Mouse (Mus musculus) embryonic facial prominence, embryonic 15.5 days (tissue): Measurements from ENCODE around the gene Ogfr. TPM values are rescaled to one million over a fixed set of nuclear protein-coding genes. Genes with fewer than 3 reads are reported as not detected.

Source experiments
- ATAC-seq: fragments of 200-750 bp; cut with Nextera tagmentation; 2 replicates; pipeline ENCODE4 v1.8.0; 2017; ENCODE audit warnings: low read depth, moderate TSS enrichment; ENCODE audit not compliant: insufficient number of reproducible peaks, low FRiP score, low TSS enrichment
- H3K27ac ChIP-seq: fragments of 300-500 bp; sonication (generic); replicated peaks from 2 replicates; pipeline ENCODE4 v1.5.1; 2015; ENCODE audit warnings: mild to moderate bottlenecking, inconsistent platforms
- H3K27me3 ChIP-seq: fragments of 300-500 bp; sonication (generic); 2 replicates; pipeline ENCODE4 v1.6.1; 2015; ENCODE audit warnings: inconsistent platforms
- H3K36me3 ChIP-seq: fragments of 300-500 bp; sonication (generic); 2 replicates; pipeline ENCODE4 v1.6.1; 2015; ENCODE audit warnings: mild to moderate bottlenecking, inconsistent platforms
- H3K4me1 ChIP-seq: fragments of 300-500 bp; sonication (generic); 2 replicates; pipeline ENCODE4 v1.6.1; 2015; ENCODE audit warnings: inconsistent platforms
- H3K4me2 ChIP-seq: fragments of 300-500 bp; sonication (generic); replicated peaks from 2 replicates; pipeline ENCODE4 v1.6.1; 2015; ENCODE audit warnings: mild to moderate bottlenecking, inconsistent platforms
- H3K4me3 ChIP-seq: fragments of 300-500 bp; sonication (generic); replicated peaks from 2 replicates; pipeline ENCODE4 v1.5.1; 2015; ENCODE audit warnings: mild to moderate bottlenecking, inconsistent platforms
- H3K9ac ChIP-seq: fragments of 300-500 bp; sonication (generic); 2 replicates; pipeline ENCODE4 v1.6.1; 2015; ENCODE audit warnings: inconsistent platforms
- H3K9me3 ChIP-seq: fragments of 300-500 bp; sonication (generic); replicated peaks from 2 replicates; pipeline ENCODE4 v1.6.1; 2016; ENCODE audit warnings: inconsistent platforms
- whole genome bisulfite sequencing: fragments of 180-500 bp; shearing (Covaris S2); methylation state at CpG from one replicate; pipeline ENCODE4 v1.1.7; 2015; 5-methylcytosine and 5-hydroxymethylcytosine counted together
- polyA plus RNA-seq: library from polyadenylated mRNA; unstranded; fragments of >200 nt; fragmentation: Nextera tagmentation; extraction: Ambion mirVana; gene quantifications from 2 replicates; pipeline ENCODE4 v1.2.1, GENCODE M21; 2015

The Ogfr gene
- polyA plus RNA-seq, 1 experiment from 2014 or later: 62.1 TPM

GRCm38 (mm10) chr2:180566240-180566913 is 22.7 kb upstream of the Ogfr start:
- 37% methylated on average over 13 of the region's 13 CpGs for WGBS

GRCm38 (mm10) chr2:180569028-180569643 is 19.9 kb upstream of the Ogfr start:
- Histone ChIP-seq H3K9me3 (no peaks in the 10 kb centered on the region), H3K9ac (no peak overlapping the region), H3K4me2 (no peak overlapping the region), H3K4me3 (no peak overlapping the region), H3K36me3 (no peaks in the 10 kb centered on the region), H3K27me3 (no peaks in the 10 kb centered on the region; the same call in 1 of the 2 replicates), H3K4me1 (peaks cover 9% of the 10 kb centered on the region), H3K27ac (no peak overlapping the region)
- ATAC-seq: peak; percentile 69
- WGBS: 25% methylated on average over 3 of the region's 3 CpGs

More at GRCm38 (mm10) chr2:180566240-180566913, 22.7 kb upstream of the Ogfr start:
- Histone ChIP-seq H3K27me3 (no peaks in the 10 kb centered on the region; the same call in 1 of the 2 replicates), H3K27ac (no peak overlapping the region), H3K9me3 (no peaks in the 10 kb centered on the region), H3K36me3 (no peaks in the 10 kb centered on the region), H3K4me3 (no peak overlapping the region), H3K9ac (no peak overlapping the region), H3K4me1 (peaks cover 9% of the 10 kb centered on the region), H3K4me2 (no peak overlapping the region)
- ATAC-seq: no peak

GRCm38 (mm10) chr2:180576482-180576881 is 12.6 kb upstream of the Ogfr start:
- Histone ChIP-seq H3K9me3 (no peaks in the 10 kb centered on the region), H3K27me3 (peaks cover 6% of the 10 kb centered on the region; the same call in 1 of the 2 replicates), H3K36me3 (no peaks in the 10 kb centered on the region), H3K4me1 (no peaks in the 10 kb centered on the region), H3K27ac (no peak overlapping the region), H3K4me2 (no peak overlapping the region), H3K4me3 (no peak overlapping the region), H3K9ac (no peak overlapping the region)
- no peak for ATAC-seq
- 55% methylated on average over 4 of the region's 4 CpGs for WGBS

- whole genome bisulfite sequencing: 3% methylated on average over 3 of the region's 3 CpGs
These were observed 10.4 kb upstream of the Ogfr start for GRCm38 (mm10) chr2:180578686-180579085.

GRCm38 (mm10) chr2:180581002-180581401 is 8.0 kb upstream of the Ogfr start, which contains the start of gene Mrgbp:
TSS of gene Mrgbp (plus strand) at chr2:180581304.
- Histone ChIP-seq H3K4me3 (no peak within 1 kb of the TSS), H3K9ac (no peak within 1 kb of the TSS), H3K27me3 (peaks cover 6% of the 10 kb centered on the region; the same call in 1 of the 2 replicates), H3K36me3 (peaks cover 15% of the 10 kb centered on the region), H3K9me3 (no peaks in the 10 kb centered on the region), H3K4me2 (no peak within 1 kb of the TSS), H3K27ac (peak within 1 kb of the TSS; percentile 72), H3K4me1 (peaks cover 22% of the 10 kb centered on the region)
- no peak for ATAC-seq
- 62% methylated on average over 3 of the region's 3 CpGs for WGBS

More at GRCm38 (mm10) chr2:180578686-180579085, 10.4 kb upstream of the Ogfr start:
- no peak overlapping the region for H3K4me2 ChIP-seq
- no peak overlapping the region for H3K9ac ChIP-seq
- peaks cover 12% of the 10 kb centered on the region for H3K4me1 ChIP-seq
- H3K4me3 ChIP-seq: no peak overlapping the region
- ATAC-seq: no peak
- H3K27ac ChIP-seq: no peak overlapping the region
- H3K9me3 ChIP-seq: no peaks in the 10 kb centered on the region
- no peaks in the 10 kb centered on the region for H3K36me3 ChIP-seq
- H3K27me3 ChIP-seq: peaks cover 6% of the 10 kb centered on the region; the same call in 1 of the 2 replicates

- H3K4me3 ChIP-seq: peak overlapping the region; percentile 92
- H3K27ac ChIP-seq: peak overlapping the region; percentile 82
- H3K36me3 ChIP-seq: peaks cover 18% of the 10 kb centered on the region
- peak overlapping the region; percentile 84 for H3K4me2 ChIP-seq
- peak overlapping the region; percentile 98 for H3K9ac ChIP-seq
- H3K27me3 ChIP-seq: peaks cover 6% of the 10 kb centered on the region; the same call in 1 of the 2 replicates
- WGBS: under 1% methylated on average over 56 of the region's 57 CpGs
- peak; percentile 84 for ATAC-seq
- H3K9me3 ChIP-seq: no peaks in the 10 kb centered on the region
- H3K4me1 ChIP-seq: peaks cover 22% of the 10 kb centered on the region
These were observed 6.4 kb upstream of the Ogfr start for GRCm38 (mm10) chr2:180582481-180583153.

- peak; percentile 1; the same call in 1 of the 2 replicates for ATAC-seq
- 20% methylated on average over 7 of the region's 7 CpGs for WGBS
These were observed 5.9 kb upstream of the Ogfr start for GRCm38 (mm10) chr2:180583154-180583507.

GRCm38 (mm10) chr2:180588736-180589122 is 316 bp upstream of the Ogfr start:
- peaks cover 22% of the 10 kb centered on the region for H3K4me1 ChIP-seq
- WGBS: 48% methylated on average over 6 of the region's 6 CpGs
- H3K9ac ChIP-seq: peak overlapping the region; percentile 85
- no peaks in the 10 kb centered on the region for H3K9me3 ChIP-seq
- H3K27ac ChIP-seq: peak overlapping the region; percentile 93
- peaks cover 47% of the 10 kb centered on the region for H3K36me3 ChIP-seq
- H3K4me3 ChIP-seq: peak overlapping the region; percentile 98
- no peak for ATAC-seq
- no peaks in the 10 kb centered on the region for H3K27me3 ChIP-seq
- H3K4me2 ChIP-seq: peak overlapping the region; percentile 67

More at GRCm38 (mm10) chr2:180583154-180583507, 5.9 kb upstream of the Ogfr start:
- no peaks in the 10 kb centered on the region for H3K9me3 ChIP-seq
- peaks cover 22% of the 10 kb centered on the region for H3K4me1 ChIP-seq
- peaks cover 18% of the 10 kb centered on the region for H3K36me3 ChIP-seq
- peak overlapping the region; percentile 84 for H3K4me2 ChIP-seq
- H3K9ac ChIP-seq: peak overlapping the region; percentile 98
- H3K27me3 ChIP-seq: peaks cover 6% of the 10 kb centered on the region; the same call in 1 of the 2 replicates
- peak overlapping the region; percentile 82; the same call in 1 of the 2 replicates for H3K27ac ChIP-seq
- peak overlapping the region; percentile 92 for H3K4me3 ChIP-seq

GRCm38 (mm10) chr2:180597490-180597889 is 8.4 kb downstream of the Ogfr start, which contains the start of gene Col9a3:
TSS of gene Col9a3 (plus strand) at chr2:180597790.
- Histone ChIP-seq H3K4me2 (peak within 1 kb of the TSS; percentile 54), H3K27ac (peak within 1 kb of the TSS; percentile 39), H3K9me3 (no peaks in the 10 kb centered on the region), H3K9ac (peak within 1 kb of the TSS; percentile 7; the same call in 1 of the 2 replicates), H3K36me3 (peaks cover 32% of the 10 kb centered on the region), H3K4me3 (peak within 1 kb of the TSS; percentile 40), H3K4me1 (peaks cover 12% of the 10 kb centered on the region), H3K27me3 (peaks cover 19% of the 10 kb centered on the region)
- ATAC-seq: no peak
- 40% methylated on average over 4 of the region's 4 CpGs for WGBS

- Histone ChIP-seq H3K4me3 (peak overlapping the region; percentile 40), H3K27me3 (peaks cover 19% of the 10 kb centered on the region), H3K9ac (peak overlapping the region; percentile 7; the same call in 1 of the 2 replicates), H3K4me2 (peak overlapping the region; percentile 54), H3K9me3 (no peaks in the 10 kb centered on the region), H3K27ac (no peak overlapping the region; the same call in 1 of the 2 replicates), H3K4me1 (peaks cover 12% of the 10 kb centered on the region), H3K36me3 (peaks cover 24% of the 10 kb centered on the region)
- WGBS: 3% methylated on average over 41 of the region's 41 CpGs
- ATAC-seq: 0 out of 2 replicates have a peak, but pooled peaks have one; percentile 56
These were observed 9.2 kb downstream of the Ogfr start for GRCm38 (mm10) chr2:180598157-180598705.
